Mouse (Mus musculus): Measurements from ENCODE around the gene Cyp2d22. TPM values are rescaled to one million over a fixed set of nuclear protein-coding genes. Genes with fewer than 3 reads are reported as not detected.

The Cyp2d22 gene
- polyA plus RNA-seq, 1 experiment from 2014 or later: 18.6 TPM

GRCm38 (mm10) chr15:82353078-82353744, 26.8 kb downstream of the Cyp2d22 start:
- H3K36me3 ChIP-seq: peaks cover 33% of the 10 kb centered on the region
- H3K27ac ChIP-seq: peak overlapping the region; percentile 94
- H3K9ac ChIP-seq: peak overlapping the region; percentile 99
- peaks cover 26% of the 10 kb centered on the region for H3K4me1 ChIP-seq
- WGBS: 23% methylated on average over 14 of the region's 14 CpGs
- H3K4me3 ChIP-seq (replicated peaks): peak overlapping the region; percentile 93
- peak overlapping the region; percentile 85 for H3K4me2 ChIP-seq
- no peaks in the 10 kb centered on the region for H3K27me3 ChIP-seq
- ATAC-seq (replicated peaks; ENCODE audit: low FRiP score): no peak
- H3K9me3 ChIP-seq (replicated peaks): no peaks in the 10 kb centered on the region

- Histone ChIP-seq H3K27ac (no peak overlapping the region), H3K36me3 (peaks cover 38% of the 10 kb centered on the region), H3K4me3 (replicated peaks) (no peak overlapping the region), H3K4me1 (peaks cover 40% of the 10 kb centered on the region), H3K4me2 (0 out of 2 replicates have a peak overlapping the region, but pooled peaks have one; percentile 85), H3K9me3 (replicated peaks) (no peaks in the 10 kb centered on the region), H3K9ac (no peak overlapping the region), H3K27me3 (no peaks in the 10 kb centered on the region)
- WGBS: 83% methylated on average over 3 of the region's 3 CpGs
- ATAC-seq (replicated peaks; ENCODE audit: low FRiP score): no peak
Measured at GRCm38 (mm10) chr15:82351480-82351879, 28.6 kb downstream of the Cyp2d22 start.

GRCm38 (mm10) chr15:82350349-82350748, 29.7 kb downstream of the Cyp2d22 start:
- ATAC-seq (replicated peaks; ENCODE audit: low FRiP score): no peak
- 89% methylated on average over 4 of the region's 4 CpGs for WGBS
- H3K9me3 ChIP-seq (replicated peaks): no peaks in the 10 kb centered on the region
- peak overlapping the region; percentile 42 for H3K27ac ChIP-seq
- H3K9ac ChIP-seq: no peak overlapping the region
- no peak overlapping the region for H3K4me3 ChIP-seq (replicated peaks)
- no peak overlapping the region for H3K4me2 ChIP-seq
- H3K36me3 ChIP-seq: peaks cover 38% of the 10 kb centered on the region
- peaks cover 40% of the 10 kb centered on the region for H3K4me1 ChIP-seq
- H3K27me3 ChIP-seq: no peaks in the 10 kb centered on the region

- Histone ChIP-seq H3K9ac (no peak overlapping the region), H3K27ac (no peak overlapping the region), H3K4me1 (peaks cover 35% of the 10 kb centered on the region), H3K4me3 (replicated peaks) (no peak overlapping the region), H3K36me3 (peaks cover 38% of the 10 kb centered on the region), H3K27me3 (no peaks in the 10 kb centered on the region), H3K9me3 (replicated peaks) (no peaks in the 10 kb centered on the region), H3K4me2 (no peak overlapping the region)
- no peak for ATAC-seq (replicated peaks; ENCODE audit: low FRiP score)
- WGBS: 74% methylated on average over 2 of the region's 2 CpGs
Measured at GRCm38 (mm10) chr15:82348999-82349341, 31.1 kb downstream of the Cyp2d22 start.

- Histone ChIP-seq H3K27ac (no peak overlapping the region), H3K9ac (no peak overlapping the region; the same call in 1 of the 2 replicates), H3K36me3 (peaks cover 38% of the 10 kb centered on the region), H3K4me2 (no peak overlapping the region), H3K4me3 (replicated peaks) (no peak overlapping the region), H3K9me3 (replicated peaks) (no peaks in the 10 kb centered on the region), H3K27me3 (no peaks in the 10 kb centered on the region), H3K4me1 (peaks cover 39% of the 10 kb centered on the region)
- 88% methylated on average over 8 of the region's 8 CpGs for WGBS
- no peak for ATAC-seq (replicated peaks; ENCODE audit: low FRiP score)
Measured at GRCm38 (mm10) chr15:82348258-82348998, 31.6 kb downstream of the Cyp2d22 start.

- no peak overlapping the region for H3K4me2 ChIP-seq
- no peaks in the 10 kb centered on the region for H3K27me3 ChIP-seq
- no peak for ATAC-seq (replicated peaks; ENCODE audit: low FRiP score)
- 93% methylated on average over 12 of the region's 12 CpGs for WGBS
- H3K27ac ChIP-seq: 0 out of 2 replicates have a peak overlapping the region, but pooled peaks have one; percentile 95
- H3K4me3 ChIP-seq (replicated peaks): no peak overlapping the region; the same call in 1 of the 2 replicates
- peaks cover 35% of the 10 kb centered on the region for H3K4me1 ChIP-seq
- H3K9me3 ChIP-seq (replicated peaks): no peaks in the 10 kb centered on the region
- H3K9ac ChIP-seq: no peak overlapping the region
- peaks cover 38% of the 10 kb centered on the region for H3K36me3 ChIP-seq
Measured at GRCm38 (mm10) chr15:82347852-82348251, 32.2 kb downstream of the Cyp2d22 start.

- Histone ChIP-seq H3K36me3 (peaks cover 38% of the 10 kb centered on the region), H3K4me2 (peak overlapping the region; percentile 76), H3K27me3 (no peaks in the 10 kb centered on the region), H3K27ac (peak overlapping the region; percentile 95), H3K4me3 (replicated peaks) (peak overlapping the region; percentile 84), H3K9ac (0 out of 2 replicates have a peak overlapping the region, but pooled peaks have one; percentile 21), H3K4me1 (peaks cover 34% of the 10 kb centered on the region), H3K9me3 (replicated peaks) (no peaks in the 10 kb centered on the region)
- WGBS: 74% methylated on average over 4 of the region's 4 CpGs
- no peak for ATAC-seq (replicated peaks; ENCODE audit: low FRiP score)
Measured at GRCm38 (mm10) chr15:82347303-82347676, 32.8 kb downstream of the Cyp2d22 start.

GRCm38 (mm10) chr15:82346580-82347302, 33.3 kb downstream of the Cyp2d22 start:
- Histone ChIP-seq H3K9me3 (replicated peaks) (no peaks in the 10 kb centered on the region), H3K36me3 (peaks cover 38% of the 10 kb centered on the region), H3K4me2 (peak overlapping the region; percentile 76), H3K27ac (peak overlapping the region; percentile 95), H3K27me3 (no peaks in the 10 kb centered on the region), H3K9ac (peak overlapping the region; percentile 70), H3K4me1 (peaks cover 34% of the 10 kb centered on the region), H3K4me3 (replicated peaks) (peak overlapping the region; percentile 84)
- 42% methylated on average over 14 of the region's 14 CpGs for WGBS
- no peak for ATAC-seq (replicated peaks; ENCODE audit: low FRiP score)

- peak; percentile 98 for ATAC-seq (replicated peaks; ENCODE audit: low FRiP score)
- H3K4me3 ChIP-seq (replicated peaks): peak overlapping the region; percentile 84
- H3K9me3 ChIP-seq (replicated peaks): no peaks in the 10 kb centered on the region
- H3K4me1 ChIP-seq: peaks cover 38% of the 10 kb centered on the region
- peak overlapping the region; percentile 76 for H3K4me2 ChIP-seq
- H3K27ac ChIP-seq: peak overlapping the region; percentile 95
- peaks cover 33% of the 10 kb centered on the region for H3K36me3 ChIP-seq
- H3K27me3 ChIP-seq: no peaks in the 10 kb centered on the region
- peak overlapping the region; percentile 70 for H3K9ac ChIP-seq
- under 1% methylated on average over 51 of the region's 51 CpGs for WGBS
Measured at GRCm38 (mm10) chr15:82345820-82346470, 34.1 kb downstream of the Cyp2d22 start.

GRCm38 (mm10) chr15:82344971-82345370, 35.1 kb downstream of the Cyp2d22 start:
- Histone ChIP-seq H3K27me3 (no peaks in the 10 kb centered on the region), H3K9me3 (replicated peaks) (no peaks in the 10 kb centered on the region), H3K27ac (peak overlapping the region; percentile 33; the same call in 1 of the 2 replicates), H3K4me1 (peaks cover 48% of the 10 kb centered on the region), H3K4me2 (no peak overlapping the region), H3K9ac (no peak overlapping the region), H3K36me3 (peaks cover 23% of the 10 kb centered on the region), H3K4me3 (replicated peaks) (no peak overlapping the region)
- 91% methylated on average over 6 of the region's 6 CpGs for WGBS
- no peak for ATAC-seq (replicated peaks; ENCODE audit: low FRiP score)

GRCm38 (mm10) chr15:82343368-82344287, 36.4 kb downstream of the Cyp2d22 start:
- no peak for ATAC-seq (replicated peaks; ENCODE audit: low FRiP score)
- Histone ChIP-seq H3K9me3 (replicated peaks) (no peaks in the 10 kb centered on the region), H3K9ac (no peak overlapping the region), H3K4me1 (peaks cover 58% of the 10 kb centered on the region), H3K4me2 (no peak overlapping the region), H3K27ac (peak overlapping the region; percentile 41), H3K27me3 (no peaks in the 10 kb centered on the region), H3K36me3 (peaks cover 10% of the 10 kb centered on the region), H3K4me3 (replicated peaks) (no peak overlapping the region)
- 86% methylated on average over 27 of the region's 27 CpGs for WGBS
